Mouse (Mus musculus) lung, postnatal 4 days (tissue): ENCODE data around the gene Dnmbp.
A peak's percentile ranks its signal among the peaks of the same experiment; 100 is the strongest.

Source experiments
- DNase-seq, 2 experiments: peaks; one replicate each; pipeline ENCODE4 v3.0.0; 2021

Dnmbp gene

GRCm38 (mm10) chr19:43905136-43905535, 34.9 kb downstream of the Dnmbp start:
- DNase-seq: no peak

DNA sequence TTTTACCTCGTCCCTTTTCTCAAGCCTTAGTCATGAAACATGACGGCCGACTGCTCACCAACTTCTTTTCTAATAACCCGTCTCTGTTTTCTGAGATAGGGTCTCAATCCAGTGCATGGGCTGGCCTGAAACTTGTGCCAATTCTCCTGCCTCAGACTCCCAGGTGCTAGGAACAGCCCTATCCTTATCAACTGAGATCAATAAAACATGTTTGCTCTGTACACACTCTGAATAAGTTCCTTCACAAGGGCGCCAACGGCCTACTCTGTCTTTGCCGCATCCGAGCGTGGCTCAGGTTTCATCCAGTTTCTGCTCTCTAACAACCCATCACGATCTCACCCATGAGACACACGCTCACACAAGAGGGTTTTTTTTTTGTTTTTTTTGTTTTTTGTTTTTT, 35.7 kb downstream of the Dnmbp start:
- DNase-seq: no peak

- DNase-seq: no peak
Observed at GRCm38 (mm10) chr19:43902887-43903286, 37.1 kb downstream of the Dnmbp start.

DNA sequence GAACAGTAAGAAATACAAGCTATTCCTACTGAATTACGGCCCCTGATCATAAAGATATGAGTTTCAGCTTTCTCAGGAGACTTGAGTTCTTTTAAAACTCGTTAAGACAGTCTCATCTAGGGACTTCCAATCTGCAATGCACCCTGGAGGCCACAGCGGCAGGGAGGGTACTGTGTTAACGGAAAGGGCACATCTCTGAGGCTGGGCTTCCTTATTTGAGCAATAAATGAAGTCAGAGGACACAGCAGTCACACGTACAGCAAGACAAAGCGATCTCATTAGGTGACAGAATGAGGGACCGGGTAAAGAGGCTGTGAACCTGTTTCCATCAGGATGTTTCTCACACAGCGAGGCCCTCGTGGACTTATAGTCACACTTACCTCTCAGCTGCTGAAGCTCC, 39.3 kb downstream of the Dnmbp start:
- DNase-seq: no peak

- no peak for DNase-seq
Observed at GRCm38 (mm10) chr19:43898547-43898946, 41.4 kb downstream of the Dnmbp start.

- DNase-seq: no peak
Observed at GRCm38 (mm10) chr19:43896441-43896840, 43.5 kb downstream of the Dnmbp start.

DNA sequence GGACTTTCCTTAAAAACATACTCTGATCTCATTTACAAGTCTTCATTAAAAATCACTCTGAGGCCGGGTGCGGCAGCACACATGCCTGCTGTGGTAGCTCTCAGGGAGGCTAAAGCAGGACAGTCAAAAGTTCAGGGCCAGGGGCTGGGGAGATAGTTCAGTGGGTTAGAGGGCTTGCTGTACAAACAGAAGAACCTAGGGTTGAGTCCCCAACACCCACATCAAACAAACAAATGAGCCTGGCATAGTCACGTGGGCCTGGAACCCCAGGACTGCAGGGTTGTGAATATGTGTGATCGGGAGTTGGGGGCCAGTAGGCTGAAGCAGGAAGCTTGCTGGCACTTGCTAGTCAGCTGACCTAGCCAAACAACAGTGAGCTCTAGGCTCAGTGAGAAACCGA, 44.0 kb downstream of the Dnmbp start:
- DNase-seq: no peak

GRCm38 (mm10) chr19:43894821-43895220, 45.2 kb downstream of the Dnmbp start:
- DNase-seq: no peak

GRCm38 (mm10) chr19:43894070-43894469, 45.9 kb downstream of the Dnmbp start:
- DNase-seq: no peak

DNA sequence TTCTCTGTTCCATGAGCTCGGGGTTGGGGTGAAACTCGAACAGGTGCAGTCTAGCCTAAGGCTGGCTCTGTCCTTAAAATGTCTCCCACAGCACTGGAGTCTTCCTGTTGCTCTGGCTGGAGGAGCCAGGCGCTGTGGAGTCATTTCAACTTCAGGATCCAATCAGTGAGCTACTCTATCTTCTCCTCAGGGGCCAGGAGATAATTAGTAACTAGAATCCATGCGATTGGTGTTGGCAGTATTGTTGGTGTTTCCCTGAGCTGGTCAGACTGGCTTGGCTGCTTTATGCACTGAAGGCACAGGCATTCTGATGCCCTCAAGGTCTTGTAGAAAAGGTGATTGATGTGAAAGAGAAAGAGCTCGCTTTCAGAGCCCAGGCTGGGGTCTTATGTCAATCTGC, 49.5 kb downstream of the Dnmbp start:
- peak in 1 of 2 experiments; percentile 41 for DNase-seq

DNA sequence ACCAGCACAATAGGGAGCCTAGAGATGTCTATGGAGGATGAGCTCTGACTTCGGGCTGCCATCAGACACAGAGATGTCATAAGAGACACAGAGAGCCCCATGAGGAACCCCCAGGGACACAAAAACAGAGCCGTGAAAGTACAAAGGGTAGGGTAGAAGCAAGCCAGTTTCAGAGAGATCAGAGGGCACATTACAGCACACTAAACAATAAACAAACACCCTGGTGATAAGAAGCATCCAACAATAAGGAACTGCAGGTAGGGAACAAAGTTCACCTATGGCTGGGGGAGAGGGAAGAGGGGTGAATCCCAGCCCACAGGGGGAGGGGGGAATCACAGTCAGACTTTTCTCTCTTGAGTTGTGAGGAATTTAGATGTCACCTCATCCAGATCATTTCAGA, 52.3 kb downstream of the Dnmbp start:
- DNase-seq: no peak

- DNase-seq: no peak
Observed at GRCm38 (mm10) chr19:43887242-43887641, 52.7 kb downstream of the Dnmbp start.

- DNase-seq: no peak
Observed at GRCm38 (mm10) chr19:43886371-43887099, 53.5 kb downstream of the Dnmbp start.

GRCm38 (mm10) chr19:43884668-43885498, 55.1 kb downstream of the Dnmbp start:
- DNase-seq: no peak

DNA sequence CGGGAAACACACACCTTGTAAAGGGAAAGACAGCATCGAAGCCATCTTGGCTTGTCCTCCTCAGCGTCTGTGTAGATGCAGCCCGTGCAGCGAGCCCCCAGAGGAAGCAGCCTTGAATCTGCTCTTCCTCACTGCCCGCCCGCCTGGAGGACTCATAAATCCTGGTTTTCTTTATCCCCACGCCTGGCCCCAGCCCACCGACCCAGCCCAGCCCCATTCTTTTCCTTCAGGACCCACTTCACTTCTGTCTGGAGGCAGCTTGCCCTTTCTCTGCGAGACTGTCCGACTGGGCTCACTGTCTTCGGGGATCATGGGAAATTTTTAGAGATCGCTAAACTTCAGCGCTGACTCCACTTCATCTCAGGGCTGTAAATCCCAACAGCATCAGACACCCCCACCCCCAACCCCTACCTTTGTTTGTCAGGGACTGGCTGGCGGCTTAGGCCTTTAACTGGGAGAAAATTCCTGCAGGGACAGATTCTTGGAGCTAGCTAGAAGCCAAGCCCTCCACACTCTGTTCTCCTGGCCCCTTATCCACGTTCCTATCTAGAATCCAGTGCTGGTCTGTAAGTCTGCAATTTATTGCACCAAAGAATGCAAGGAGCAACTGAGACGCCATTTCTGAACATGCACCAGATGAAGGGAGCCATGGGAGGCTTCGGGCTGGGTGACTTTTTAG, 57.0 kb downstream of the Dnmbp start:
- no peak for DNase-seq

GRCm38 (mm10) chr19:43881615-43882014, 58.4 kb downstream of the Dnmbp start:
- DNase-seq: no peak

DNA sequence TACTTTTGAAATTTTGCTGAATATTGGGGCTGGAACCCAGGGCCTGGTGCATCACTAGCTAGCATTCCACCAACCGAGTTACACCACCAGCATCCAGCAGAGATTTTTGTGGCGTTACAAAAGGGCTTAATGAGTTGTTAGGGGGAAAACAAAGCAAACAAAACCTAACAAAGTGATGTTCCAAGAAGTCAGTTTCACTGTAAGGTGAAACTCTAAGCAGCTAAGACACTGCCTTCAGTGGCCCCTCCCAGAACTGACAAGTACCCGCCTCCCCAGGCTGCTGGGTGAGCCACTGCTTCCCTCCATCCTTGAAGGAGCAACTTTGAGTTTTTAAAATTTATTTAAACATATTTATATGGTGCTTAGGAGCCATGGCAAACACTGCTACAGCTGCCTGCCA, 59.6 kb downstream of the Dnmbp start:
- DNase-seq: no peak

DNA sequence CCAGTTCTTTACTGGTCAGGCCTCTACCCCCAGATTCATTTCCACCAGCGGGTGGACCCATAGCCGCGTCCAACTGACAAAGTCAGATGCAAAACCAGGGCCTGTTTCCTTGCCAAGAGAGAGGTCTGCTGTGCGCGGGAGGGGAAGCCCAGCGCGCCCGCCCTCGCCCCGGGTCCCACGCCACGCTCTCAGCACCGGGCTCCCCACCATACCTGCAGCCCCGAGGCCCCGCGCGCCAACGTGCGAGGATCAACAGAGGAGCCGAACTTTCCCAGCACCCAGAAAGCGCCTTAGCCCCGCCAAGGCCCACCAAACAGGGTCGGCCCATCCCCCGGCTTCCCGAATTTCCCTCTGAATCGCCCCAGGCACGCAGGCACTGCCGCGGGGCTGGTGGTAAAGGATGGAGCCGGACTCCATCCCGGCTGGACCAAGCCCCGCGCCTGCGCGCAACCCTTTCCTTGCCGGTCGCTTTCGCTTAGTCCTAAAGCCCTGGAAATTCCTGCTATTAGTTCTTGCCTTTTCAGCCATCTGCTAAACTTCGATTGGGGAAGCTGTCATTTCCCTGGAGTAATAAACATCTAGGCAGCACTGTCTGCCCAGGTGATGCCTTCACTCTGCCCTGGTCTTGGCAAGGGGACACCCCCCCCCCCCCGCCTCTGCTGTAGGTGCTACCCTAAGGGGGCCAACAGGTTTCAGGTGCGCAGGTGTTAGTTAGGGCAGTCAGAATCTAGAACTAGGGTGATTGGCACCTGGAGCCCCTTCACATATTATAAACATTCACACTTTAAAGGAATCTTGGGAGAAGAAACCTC, 60.4 kb downstream of the Dnmbp start:
- DNase-seq: peak; percentile 86 to 92

- no peak for DNase-seq
Observed at GRCm38 (mm10) chr19:43878111-43879092, 61.6 kb downstream of the Dnmbp start.

GRCm38 (mm10) chr19:43877364-43877763, 62.6 kb downstream of the Dnmbp start:
- DNase-seq: no peak

DNA sequence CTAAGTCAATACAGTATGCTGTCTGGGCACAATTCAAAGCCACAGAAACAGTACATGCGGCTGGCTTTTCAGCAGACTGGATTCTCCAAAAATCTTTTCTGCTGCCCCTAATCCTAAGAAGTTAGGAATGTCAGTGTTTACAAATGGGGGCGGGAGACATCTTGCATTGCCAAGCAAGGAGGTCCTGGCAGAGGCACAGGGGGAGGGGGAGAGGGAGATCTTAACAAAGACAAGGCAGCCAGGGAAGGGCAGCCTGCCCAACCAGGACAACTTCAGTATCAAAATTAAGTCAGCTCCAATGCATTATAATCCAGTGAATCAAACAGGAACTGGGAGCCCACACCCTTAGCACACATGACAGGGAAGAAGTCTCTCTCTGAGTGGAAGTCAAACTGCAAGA, 64.0 kb downstream of the Dnmbp start:
- peak; percentile 71 to 83 for DNase-seq

DNA sequence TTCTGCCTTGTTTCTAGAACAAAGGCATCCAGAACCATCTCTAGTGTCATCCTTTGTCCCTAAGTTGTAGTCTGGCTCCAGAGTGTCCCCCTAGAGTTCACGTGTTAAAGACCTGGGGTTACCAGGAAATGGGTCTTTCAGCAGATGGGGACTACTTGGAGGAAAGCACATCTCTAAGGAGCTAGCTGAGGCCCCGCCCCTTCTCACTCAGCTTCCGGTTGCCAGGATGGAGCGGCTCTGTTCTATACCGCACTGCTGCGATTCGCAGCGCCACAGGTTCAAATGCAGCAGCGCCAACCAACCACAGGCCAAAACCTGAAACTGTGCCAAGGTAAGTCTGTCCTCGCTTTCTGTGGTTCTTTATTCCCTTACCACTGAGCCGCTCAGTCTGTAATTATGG, 65.6 kb downstream of the Dnmbp start:
- no peak for DNase-seq
